Mouse (Mus musculus) thymus, adult 2 months (tissue): ENCODE results near the gene Dclk1. TPM values are rescaled to one million over a fixed set of nuclear protein-coding genes. Genes with fewer than 3 reads are reported as not detected.

Source experiments
- DNase-seq: peaks from one replicate; pipeline ENCODE4 v3.0.0; 2021
- H3K27ac ChIP-seq: fragments of 200-500 bp; 2 replicates; pipeline ENCODE4 v1.5.1; 2012; ENCODE audit warnings: low read length, control low read depth; ENCODE audit not compliant: control insufficient read depth, insufficient read depth
- H3K27me3 ChIP-seq: fragments of 200-500 bp; 2 replicates; pipeline ENCODE4 v1.6.1; 2012; ENCODE audit warnings: mild to moderate bottlenecking, low read length, moderate library complexity, mixed read lengths; ENCODE audit not compliant: control insufficient read depth, insufficient read depth
- H3K36me3 ChIP-seq: fragments of 200-500 bp; 2 replicates; pipeline ENCODE4 v1.6.1; 2012; ENCODE audit warnings: mild to moderate bottlenecking, low read length, moderate library complexity; ENCODE audit not compliant: control insufficient read depth, insufficient read depth
- H3K4me1 ChIP-seq: fragments of 200-500 bp; replicated peaks from 2 replicates; pipeline ENCODE4 v1.6.1; 2012; ENCODE audit warnings: low read length; ENCODE audit not compliant: control insufficient read depth, insufficient read depth
- H3K4me3 ChIP-seq: fragments of 200-500 bp; 2 replicates; pipeline ENCODE4 v1.5.1; 2012; ENCODE audit warnings: mild to moderate bottlenecking, low read length, control low read depth, moderate library complexity; ENCODE audit not compliant: control insufficient read depth, insufficient read depth
- CTCF ChIP-seq: fragments of 200-500 bp; IDR thresholded peaks from 2 replicates; pipeline ENCODE4 v1.5.1; 2012; ENCODE audit warnings: mild to moderate bottlenecking, control low read depth, low read length, moderate library complexity, borderline replicate concordance; ENCODE audit not compliant: control insufficient read depth, poor library complexity, insufficient read depth; ENCODE audit errors: extremely low read depth
- POLR2A ChIP-seq: fragments of 200-500 bp; IDR thresholded peaks from 2 replicates; pipeline ENCODE4 v1.6.1; 2012; ENCODE audit warnings: mild to moderate bottlenecking, low read length, control low read depth, moderate library complexity; ENCODE audit not compliant: control insufficient read depth, poor library complexity, insufficient read depth; ENCODE audit errors: extremely low read depth
- WGBS: fragments of 180-500 bp; shearing (Covaris S2); methylation state at CpG from one replicate; pipeline ENCODE4 v1.1.7; 2018; 5-methylcytosine and 5-hydroxymethylcytosine counted together
- polyA plus RNA-seq: library from polyadenylated mRNA; depleted of rRNA; stranded (reverse); fragments of >200 nt; gene quantifications from 2 replicates; pipeline ENCODE4 v1.2.3, GENCODE M21; 2012

Dclk1 gene
- polyA plus RNA-seq, 1 experiment, result 1.6 TPM

- no peak for DNase-seq
- Histone ChIP-seq H3K36me3 (no peaks in the 10 kb centered on the region), H3K27ac (no peak overlapping the region), H3K4me3 (no peak overlapping the region), H3K27me3 (no peaks in the 10 kb centered on the region), H3K4me1 (no peaks in the 10 kb centered on the region)
- TF ChIP-seq POLR2A (no peak), CTCF (no peak)
- WGBS, result 96% methylated on average over 2 of the region's 2 CpGs
Measured at GRCm38 (mm10) chr3:55547106-55547505, 304.9 kb downstream of the Dclk1 start.

GRCm38 (mm10) chr3:55549376-55549775 lies 307.2 kb downstream of the Dclk1 start:
- no peaks in the 10 kb centered on the region for H3K4me1 ChIP-seq
- H3K4me3 ChIP-seq, result no peak overlapping the region
- no peaks in the 10 kb centered on the region for H3K27me3 ChIP-seq
- no peaks in the 10 kb centered on the region for H3K36me3 ChIP-seq
- H3K27ac ChIP-seq, result no peak overlapping the region
- WGBS, result 92% methylated on average over 7 of the region's 7 CpGs
- no peak for DNase-seq
- TF ChIP-seq CTCF (no peak), POLR2A (no peak)

GRCm38 (mm10) chr3:55550962-55551361 lies 308.8 kb downstream of the Dclk1 start:
- WGBS, result 92% methylated on average over 4 of the region's 4 CpGs

GRCm38 (mm10) chr3:55551912-55552311 lies 309.7 kb downstream of the Dclk1 start:
- Histone ChIP-seq H3K27me3 (no peaks in the 10 kb centered on the region), H3K36me3 (no peaks in the 10 kb centered on the region), H3K27ac (no peak overlapping the region), H3K4me3 (no peak overlapping the region), H3K4me1 (no peaks in the 10 kb centered on the region)
- WGBS, result 94% methylated on average over 4 of the region's 4 CpGs
- TF ChIP-seq CTCF, result no peak
- no peak for TF ChIP-seq POLR2A
- no peak for DNase-seq

More at GRCm38 (mm10) chr3:55550962-55551361, 308.8 kb downstream of the Dclk1 start:
- Histone ChIP-seq H3K27ac (no peak overlapping the region), H3K4me3 (no peak overlapping the region), H3K36me3 (no peaks in the 10 kb centered on the region), H3K4me1 (no peaks in the 10 kb centered on the region), H3K27me3 (no peaks in the 10 kb centered on the region)
- DNase-seq, result no peak
- no peak for TF ChIP-seq CTCF
- no peak for TF ChIP-seq POLR2A

- WGBS, result 95% methylated on average over 9 of the region's 9 CpGs
- no peak for TF ChIP-seq CTCF
- TF ChIP-seq POLR2A, result no peak
- no peaks in the 10 kb centered on the region for H3K36me3 ChIP-seq
Measured at GRCm38 (mm10) chr3:55553031-55553430, 310.9 kb downstream of the Dclk1 start.

GRCm38 (mm10) chr3:55555848-55556247 lies 313.7 kb downstream of the Dclk1 start:
- no peak for DNase-seq
- TF ChIP-seq POLR2A (no peak), CTCF (no peak)
- H3K27ac ChIP-seq, result no peak overlapping the region
- no peak overlapping the region for H3K4me3 ChIP-seq
- no peaks in the 10 kb centered on the region for H3K36me3 ChIP-seq
- no peaks in the 10 kb centered on the region for H3K27me3 ChIP-seq
- 95% methylated on average over 6 of the region's 6 CpGs for WGBS
- H3K4me1 ChIP-seq, result no peaks in the 10 kb centered on the region

More at GRCm38 (mm10) chr3:55553031-55553430, 310.9 kb downstream of the Dclk1 start:
- Histone ChIP-seq H3K4me1 (no peaks in the 10 kb centered on the region), H3K27me3 (no peaks in the 10 kb centered on the region), H3K27ac (no peak overlapping the region), H3K4me3 (no peak overlapping the region)
- no peak for DNase-seq

- Histone ChIP-seq H3K4me1 (no peaks in the 10 kb centered on the region), H3K27me3 (no peaks in the 10 kb centered on the region), H3K36me3 (no peaks in the 10 kb centered on the region), H3K4me3 (no peak overlapping the region), H3K27ac (no peak overlapping the region)
- TF ChIP-seq CTCF, result no peak
- TF ChIP-seq POLR2A, result no peak
- 97% methylated on average over 1 of the region's 1 CpGs for WGBS
- no peak for DNase-seq
Measured at GRCm38 (mm10) chr3:55558570-55558969, 316.4 kb downstream of the Dclk1 start.
